Mouse (Mus musculus) CH12.LX (cell line): Measurements from ENCODE around the gene E130114P18Rik.

Experiments
- CHD1 ChIP-seq: IDR thresholded peaks from 2 replicates; pipeline ENCODE4 v1.6.1; 2012; ENCODE audit warnings: low read depth, low read length, improper control_type of control experiment, inconsistent platforms
- CTCF ChIP-seq, 2 experiments: IDR thresholded peaks in 1 of 2; conservative IDR thresholded peaks in 1 of 2; 2 replicates each; pipeline ENCODE4 v1.5.1; 2011 to 2012; ENCODE audit warnings: low read depth in 2 of 2, low read length in 2 of 2, improper control_type of control experiment in 1 of 2, inconsistent platforms in 1 of 2, mild to moderate bottlenecking in 1 of 2, moderate library complexity in 1 of 2
- ELF1 ChIP-seq: IDR thresholded peaks from 2 replicates; pipeline ENCODE4 v1.6.1; 2014; ENCODE audit warnings: low read depth, mild to moderate bottlenecking, inconsistent platforms, low read length, improper control_type of control experiment
- JUND ChIP-seq: conservative IDR thresholded peaks from 2 replicates; pipeline ENCODE4 v1.6.1; 2011; ENCODE audit warnings: low read depth, low read length, improper control_type of control experiment
- SMC3 ChIP-seq: IDR thresholded peaks from 2 replicates; pipeline ENCODE4 v1.6.1; 2011; ENCODE audit warnings: low read depth, low read length, improper control_type of control experiment

- TF ChIP-seq SMC3 (no peak), JUND (no peak), CTCF (conservative IDR thresholded peaks at IDR 0.05 in 1 of 2, IDR thresholded peaks at IDR 0.05 in 1 of 2; ENCODE audit: low read depth in 2 of 2, low read length in 2 of 2) (no peak), CHD1 (no peak), ELF1 (no peak)
Measured at GRCm38 (mm10) chr4:97690384-97690766, 87.5 kb downstream of the E130114P18Rik start.
